Mouse (Mus musculus) Patski (cell line): ENCODE data around the gene Phtf2. TPM values are rescaled to one million over a fixed set of nuclear protein-coding genes. Genes with fewer than 3 reads are reported as not detected.

Experiments
- ATAC-seq: fragments of 100-300 bp; one replicate; pipeline ENCODE4 v1.8.0; 2021
- CTCF ChIA-PET: fragments of 350-600 bp; sonication (Branson Sonifier 250); formaldehyde crosslinking; loops from one replicate; lab custom pipeline; 2022; ENCODE audit warnings: inconsistent platforms; lab: Charles Lee
- POLR2A ChIA-PET: fragments of 350-600 bp; sonication (Branson Sonifier 250); formaldehyde crosslinking; loops from one replicate; lab custom pipeline; 2022; ENCODE audit warnings: antibody characterized with exemption, inconsistent platforms; lab: Charles Lee
- DNase-seq: peaks from one replicate; pipeline ENCODE4 v3.0.0-alpha.2; 2011; ENCODE audit warnings: low read depth, low spot score
- H3K27me3 ChIP-seq: fragments of 371-371 bp; one replicate; pipeline ENCODE4 v1.5.1; 2021
- CTCF ChIP-seq: fragments of 100-300 bp; IDR thresholded peaks from one replicate; pipeline ENCODE4 v1.5.1; 2021
- in situ Hi-C: fragments of 300-500 bp; cut with MboI; formaldehyde crosslinking; loops from 3 replicates; pipeline ENCODE4 v1.11.1; 2018; ENCODE audit warnings: low pct_unique_long_range_greater_than_20kb, mixed read lengths
- polyA plus RNA-seq: library from polyadenylated mRNA; unstranded; gene quantifications from one replicate; pipeline ENCODE4 v1.2.3, GENCODE M21; 2021

The Phtf2 gene
- polyA plus RNA-seq, 1 experiment from 2014 or later: 8.4 TPM

DNA sequence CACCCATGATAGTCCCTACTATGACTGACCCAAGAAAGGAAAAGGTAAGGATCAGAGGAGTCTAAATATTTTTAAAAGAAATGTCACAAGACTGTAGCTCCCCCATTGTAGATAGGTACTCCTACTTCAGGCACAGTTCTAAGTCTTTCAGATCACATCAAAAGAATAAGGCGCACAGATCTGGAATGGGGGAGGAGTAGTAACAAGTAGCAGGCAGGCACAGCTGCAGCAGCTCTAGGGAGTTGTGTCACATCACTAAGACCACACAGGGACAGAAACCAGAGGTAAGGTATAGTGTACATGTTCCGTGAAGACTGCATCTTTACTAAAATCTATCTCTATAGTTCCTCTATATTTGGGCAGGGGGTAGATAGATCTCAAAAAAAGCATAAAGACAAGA lies 29.8 kb upstream of the Phtf2 start:
- H3K27me3 ChIP-seq: no peaks in the 10 kb centered on the region
- DNase-seq: no peak
- ATAC-seq: no peak
- TF ChIP-seq CTCF: no peak
- POLR2A ChIA-PET: no interaction called here
- in situ Hi-C loops: loop anchor here (5.0 to 25.0 kb wide), 4 partner anchors 53 to 501 kb away; partner anchors contain the start of genes Ccdc146 and Fam185a
- CTCF ChIA-PET: interaction anchor here (1.4 to 4.0 kb wide), 3 partner anchors 8 to 57 kb away, joined by 3 to 35 read pairs (median 12); no protein-coding TSS in a partner anchor

DNA sequence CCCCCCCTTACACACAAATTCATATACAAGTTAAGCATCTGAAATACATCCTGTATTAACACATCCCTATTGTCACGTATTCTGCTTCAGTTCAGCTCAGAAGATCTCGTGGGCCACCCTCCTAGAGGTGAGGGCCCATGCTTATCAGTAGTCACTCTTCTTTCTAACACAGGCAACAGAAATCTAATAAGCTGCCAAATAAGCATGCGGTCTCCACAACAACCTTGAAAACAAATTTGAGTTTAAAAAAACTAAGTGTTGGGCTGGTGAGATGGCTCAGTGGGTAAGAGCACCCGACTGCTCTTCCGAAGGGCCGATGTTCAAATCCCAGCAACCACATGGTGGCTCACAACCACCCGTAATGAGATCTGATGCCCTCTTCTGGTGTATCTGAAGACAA lies 24.3 kb upstream of the Phtf2 start:
- POLR2A ChIA-PET: no interaction called here
- in situ Hi-C loops: loop anchor here (25.0 kb wide), 1 partner anchor 506 kb away; the partner anchor contains the start of genes Ccdc146 and Fam185a
- ATAC-seq: no peak
- CTCF ChIA-PET: no interaction called here
- TF ChIP-seq CTCF: no peak
- no peaks in the 10 kb centered on the region for H3K27me3 ChIP-seq
- no peak for DNase-seq

GRCm38 (mm10) chr5:20905437-20905836 lies 23.5 kb upstream of the Phtf2 start:
- POLR2A ChIA-PET: no interaction called here
- TF ChIP-seq CTCF: no peak
- DNase-seq: no peak
- CTCF ChIA-PET: no interaction called here
- in situ Hi-C loops: loop anchor here (25.0 kb wide), 1 partner anchor 507 kb away; the partner anchor contains the start of genes Ccdc146 and Fam185a
- no peaks in the 10 kb centered on the region for H3K27me3 ChIP-seq
- ATAC-seq: no peak

GRCm38 (mm10) chr5:20904647-20905046 lies 22.7 kb upstream of the Phtf2 start:
- no peaks in the 10 kb centered on the region for H3K27me3 ChIP-seq
- in situ Hi-C loops: loop anchor here (25.0 kb wide), 1 partner anchor 508 kb away; the partner anchor contains the start of genes Ccdc146 and Fam185a
- ChIA-PET CTCF (interaction anchor here (2.7 kb wide), 1 partner anchor 16 kb away, joined by 6 read pairs; no protein-coding TSS in a partner anchor), POLR2A (no interaction called here)
- no peak for ATAC-seq
- no peak for DNase-seq
- no peak for TF ChIP-seq CTCF

- no peaks in the 10 kb centered on the region for H3K27me3 ChIP-seq
- TF ChIP-seq CTCF: no peak
- CTCF ChIA-PET: interaction anchor here (1.9 kb wide), 1 partner anchor 15 kb away, joined by 5 read pairs; no protein-coding TSS in a partner anchor
- in situ Hi-C loops: no loop called here
- POLR2A ChIA-PET: no interaction called here
- ATAC-seq (no peak), DNase-seq (no peak)
Measured at GRCm38 (mm10) chr5:20897446-20898167, 15.7 kb upstream of the Phtf2 start.

DNA sequence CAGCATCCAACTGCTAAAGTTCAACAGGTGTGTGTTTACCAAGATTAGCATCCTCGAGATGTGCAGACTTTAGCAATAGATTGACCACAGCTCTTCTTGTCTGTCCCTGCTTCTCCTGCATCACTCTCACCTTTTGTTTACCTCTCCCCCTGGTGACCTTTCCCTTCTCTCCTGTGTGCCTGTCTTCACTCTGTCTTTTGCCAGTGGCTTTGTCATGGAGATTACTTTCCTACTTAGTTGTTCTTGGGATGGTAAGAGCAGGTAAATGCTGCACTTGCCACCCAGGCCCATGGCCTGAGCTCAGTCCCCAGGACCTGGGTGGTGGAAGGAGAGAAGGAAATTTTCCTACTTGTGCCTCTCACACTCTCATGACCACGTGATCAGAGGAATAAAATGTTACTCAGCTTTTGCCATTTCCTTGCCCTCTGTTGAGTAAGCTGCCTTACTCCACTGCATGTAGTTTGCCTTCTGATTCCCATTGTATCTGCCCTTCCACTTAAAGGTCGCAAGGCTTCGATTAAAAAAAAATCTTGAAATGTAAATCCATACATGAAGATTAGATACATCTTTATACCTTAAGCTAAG lies 2.2 kb upstream of the Phtf2 start:
- no peak for TF ChIP-seq CTCF
- DNase-seq: no peak
- no peak for ATAC-seq
- in situ Hi-C loops: loop anchor here (10.0 kb wide), 1 partner anchor 179 kb away; no protein-coding TSS in a partner anchor
- CTCF ChIA-PET: interaction anchor here (0.9 to 1.6 kb wide), 4 partner anchors 12 to 46 kb away, joined by 3 to 4 read pairs (median 3); no protein-coding TSS in a partner anchor
- H3K27me3 ChIP-seq: no peaks in the 10 kb centered on the region
- POLR2A ChIA-PET: no interaction called here

GRCm38 (mm10) chr5:20880797-20881775 lies 838 bp downstream of the Phtf2 start:
- CTCF ChIA-PET: interaction anchor here (1.0 kb wide), 1 partner anchor 9 kb away, joined by 4 read pairs; no protein-coding TSS in a partner anchor
- TF ChIP-seq CTCF: no peak
- POLR2A ChIA-PET: interaction anchor here (1.5 kb wide), 1 partner anchor 70 kb away, joined by 6 read pairs; no protein-coding TSS in a partner anchor
- no peaks in the 10 kb centered on the region for H3K27me3 ChIP-seq
- ATAC-seq: peak; percentile 12
- no peak for DNase-seq
- in situ Hi-C loops: loop anchor here (10.0 kb wide), 1 partner anchor 176 kb away; no protein-coding TSS in a partner anchor

DNA sequence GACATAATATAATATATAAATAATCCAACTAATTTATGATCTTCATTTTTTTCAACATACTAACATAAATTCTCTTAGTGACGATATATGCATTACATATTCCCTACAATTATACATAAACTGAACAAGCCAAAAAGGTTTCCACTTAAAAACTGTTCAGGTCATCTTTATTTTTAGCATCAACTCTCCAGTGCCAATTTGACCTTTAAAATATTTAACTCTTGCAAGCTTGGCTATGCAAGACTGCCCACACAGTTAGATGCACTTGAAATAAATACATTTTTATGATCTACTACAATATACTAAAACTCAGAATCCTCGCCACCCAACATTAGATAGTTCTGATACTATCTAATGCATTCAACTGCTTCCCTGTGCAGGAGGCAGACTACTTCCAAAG lies 1.5 kb downstream of the Phtf2 start:
- no peaks in the 10 kb centered on the region for H3K27me3 ChIP-seq
- in situ Hi-C loops: loop anchor here (10.0 kb wide), 1 partner anchor 176 kb away; no protein-coding TSS in a partner anchor
- POLR2A ChIA-PET: no interaction called here
- DNase-seq: no peak
- CTCF ChIA-PET: no interaction called here
- no peak for TF ChIP-seq CTCF
- ATAC-seq: no peak

DNA sequence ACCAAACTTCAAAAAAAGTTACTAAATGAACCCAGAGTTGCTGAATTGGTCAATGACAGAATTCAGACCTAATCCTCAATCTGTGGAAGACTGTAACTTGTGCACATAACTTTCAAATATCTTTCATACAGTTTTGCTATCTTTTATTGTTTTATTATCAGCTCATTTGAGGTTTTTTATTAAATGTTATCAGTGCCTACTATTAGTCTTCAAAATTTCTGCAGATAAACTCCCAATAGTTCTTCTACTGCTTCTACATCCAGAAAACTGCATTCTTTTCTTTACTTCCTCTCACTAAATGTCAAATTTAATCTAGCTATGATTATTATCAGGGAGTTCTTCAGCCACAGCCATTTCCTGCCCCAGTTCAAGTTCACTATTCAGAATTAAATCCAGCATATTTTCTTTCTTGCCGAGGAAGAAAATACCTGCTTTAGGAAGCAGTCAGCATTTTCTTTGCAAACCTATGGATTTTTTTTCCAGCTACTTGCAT lies 4.9 kb downstream of the Phtf2 start:
- in situ Hi-C loops: no loop called here
- ATAC-seq: no peak

More for the DNA sequence above, 4.9 kb downstream of the Phtf2 start:
- ChIA-PET POLR2A (no interaction called here), CTCF (interaction anchor here (1.2 kb wide), 1 partner anchor 8 kb away, joined by 3 read pairs; no protein-coding TSS in a partner anchor)
- DNase-seq: no peak
- no peak for TF ChIP-seq CTCF
- H3K27me3 ChIP-seq: no peaks in the 10 kb centered on the region
